Mouse (Mus musculus) megakaryocyte, embryonic 14.5 days (primary cell): ENCODE results near the gene Rap1gap.

Source experiments
- FLI1 ChIP-seq: IDR thresholded peaks from 2 replicates; pipeline ENCODE4 v1.6.1; 2012; ENCODE audit warnings: low read length, inconsistent platforms, mixed read lengths
- GATA1 ChIP-seq: IDR thresholded peaks from 3 replicates; pipeline ENCODE4 v1.6.1; 2012; ENCODE audit warnings: mixed read lengths, low read length, inconsistent platforms, borderline replicate concordance

DNA sequence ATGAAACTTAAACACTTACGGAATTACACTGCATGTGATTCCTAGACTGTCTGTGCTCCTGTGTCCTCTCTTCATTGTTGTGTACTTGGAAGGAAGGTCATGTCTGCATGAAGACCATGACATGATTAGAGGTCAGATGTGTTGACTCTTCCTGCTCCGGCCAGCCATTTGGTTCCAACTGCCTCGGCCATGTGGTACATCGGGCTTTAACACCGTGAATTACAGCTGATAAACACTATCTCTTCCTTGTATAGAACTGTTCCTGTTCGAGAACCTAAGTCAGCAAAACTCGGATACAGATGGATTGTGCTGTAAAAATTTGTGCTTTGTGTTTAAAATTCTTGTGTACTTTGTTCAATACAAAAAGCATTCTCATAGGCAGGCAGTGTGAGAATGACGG is 41.7 kb upstream of the Rap1gap start:
- no peak for TF ChIP-seq FLI1
- no peak for TF ChIP-seq GATA1
